12 mouse cellular contexts compared by ENCODE assay signal in the genomic region with DNA sequence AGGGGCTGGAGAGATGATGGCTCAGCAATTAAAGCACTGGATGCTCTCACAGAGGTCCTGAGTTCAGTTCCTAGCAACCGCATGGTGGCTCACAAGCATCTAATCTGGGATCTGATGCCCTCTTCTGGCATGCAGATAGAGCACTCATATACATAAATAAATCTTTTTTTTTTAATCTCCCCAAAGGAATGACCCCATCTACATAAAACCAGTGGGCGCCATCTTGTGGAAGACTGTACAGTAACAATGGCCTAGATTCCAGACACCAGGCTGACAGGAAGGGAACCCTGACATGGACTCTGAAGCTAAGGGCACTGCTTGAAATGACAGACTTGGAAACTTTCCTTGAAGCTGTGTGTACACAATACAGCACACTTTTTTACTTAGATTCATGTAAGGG. TPM values are rescaled to one million over a fixed set of nuclear protein-coding genes. Genes with fewer than 3 reads are reported as not detected.
DNase-seq lines count a peak whose midpoint lies in the region; ATAC-seq and TF ChIP-seq lines count a peak whose summit lies in the region.
"Had no signal": no experiment of that assay in that cellular context is flagged by ENCODE, and none has a peak within 500 bp of the region (broad histone marks: within the 10 kb centered on the region; RNA-seq: fewer than 3 reads in every experiment).

No protein-coding gene starts in this region.

- TF ChIP-seq EP300 in lung, postnatal 0 days (IDR thresholded peaks at IDR 0.05): no peak

- TF ChIP-seq CTCF in forebrain, postnatal 0 days (IDR thresholded peaks at IDR 0.05; ENCODE audit: low read depth): no peak; the same call in 1 of the 2 replicates
- no peak for TF ChIP-seq CTCF in lung, postnatal 0 days (IDR thresholded peaks at IDR 0.05)

- no peak overlapping the region for H3K4me3 ChIP-seq in forebrain, postnatal 0 days (ENCODE audit: low read depth, low read length)
- no peak overlapping the region for H3K4me3 ChIP-seq in forebrain, embryonic 11.5 days (ENCODE audit: low read depth, low read length)
- no peak overlapping the region for H3K4me3 ChIP-seq in lung, postnatal 0 days (ENCODE audit: low read depth, low read length)
- H3K4me3 ChIP-seq: embryonic facial prominence, embryonic 13.5 days; heart, embryonic 13.5 days had no signal

- no peaks in the 10 kb centered on the region for H3K27me3 ChIP-seq in forebrain, postnatal 0 days (ENCODE audit: insufficient read depth, low read length)
- no peaks in the 10 kb centered on the region for H3K27me3 ChIP-seq in forebrain, embryonic 11.5 days (ENCODE audit: control insufficient read depth, insufficient read depth, low read length)
- H3K27me3 ChIP-seq in splenic B cell, adult 2 months (ENCODE audit: control insufficient read depth, insufficient read depth, low read length, poor library complexity, severe bottlenecking): no peaks in the 10 kb centered on the region
- H3K27me3 ChIP-seq in lung, postnatal 0 days (replicated peaks; ENCODE audit: insufficient read depth, low read length): no peaks in the 10 kb centered on the region
- H3K27me3 ChIP-seq: embryonic facial prominence, embryonic 13.5 days; heart, embryonic 13.5 days had no signal

- no peak overlapping the region for H3K4me2 ChIP-seq in forebrain, postnatal 0 days (ENCODE audit: low read depth)
- H3K4me2 ChIP-seq in forebrain, embryonic 11.5 days (ENCODE audit: low read depth, low read length, severe bottlenecking): no peak overlapping the region
- H3K4me2 ChIP-seq in lung, postnatal 0 days (replicated peaks; ENCODE audit: low read depth, low read length): no peak overlapping the region
- H3K4me2 ChIP-seq: embryonic facial prominence, embryonic 13.5 days; heart, embryonic 13.5 days had no signal

- no peak overlapping the region for H3K9ac ChIP-seq in forebrain, postnatal 0 days
- H3K9ac ChIP-seq in forebrain, embryonic 11.5 days (ENCODE audit: low read length): no peak overlapping the region
- no peak overlapping the region for H3K9ac ChIP-seq in lung, postnatal 0 days (replicated peaks; ENCODE audit: low read depth)
- H3K9ac ChIP-seq: embryonic facial prominence, embryonic 13.5 days; heart, embryonic 13.5 days had no signal

- ATAC-seq in forebrain, postnatal 0 days: peak; percentile 5; the same call in 1 of the 2 replicates
- ATAC-seq in forebrain, embryonic 11.5 days (replicated peaks; ENCODE audit: low FRiP score): no peak
- peak; percentile 50; the same call in 1 of the 2 replicates for ATAC-seq in common myeloid progenitor, adult 5-6 weeks (replicated peaks; ENCODE audit: low read depth, poor library complexity, severe bottlenecking)
- no peak for ATAC-seq in lung, postnatal 0 days

- H3K27ac ChIP-seq in forebrain, postnatal 0 days (ENCODE audit: low read depth, low read length): no peak overlapping the region
- no peak overlapping the region for H3K27ac ChIP-seq in forebrain, embryonic 11.5 days (ENCODE audit: low read depth, low read length)
- no peak overlapping the region for H3K27ac ChIP-seq in lung, postnatal 0 days (ENCODE audit: low read length)
- H3K27ac ChIP-seq: embryonic facial prominence, embryonic 13.5 days; heart, embryonic 13.5 days had no signal

- 91% methylated on average over 2 of the region's 2 CpGs for WGBS in forebrain, postnatal 0 days
- WGBS in forebrain, embryonic 11.5 days: 84% methylated on average over 2 of the region's 2 CpGs
- 82% methylated on average over 2 of the region's 2 CpGs for WGBS in lung, postnatal 0 days

- peaks cover 3% of the 10 kb centered on the region; the same call in 1 of the 2 replicates for H3K4me1 ChIP-seq in forebrain, postnatal 0 days (ENCODE audit: insufficient read depth)
- H3K4me1 ChIP-seq in forebrain, embryonic 11.5 days (replicated peaks; ENCODE audit: control insufficient read depth, insufficient read depth, low read length): no peaks in the 10 kb centered on the region; the same call in 1 of the 2 replicates
- H3K4me1 ChIP-seq in lung, postnatal 0 days (ENCODE audit: insufficient read depth, low read depth, low read length): no peaks in the 10 kb centered on the region

- no peaks in the 10 kb centered on the region for H3K36me3 ChIP-seq in forebrain, postnatal 0 days (ENCODE audit: insufficient read depth)
- H3K36me3 ChIP-seq in forebrain, embryonic 11.5 days (ENCODE audit: control insufficient read depth, insufficient read depth, low read length): no peaks in the 10 kb centered on the region
- no peaks in the 10 kb centered on the region for H3K36me3 ChIP-seq in splenic B cell, adult 2 months (ENCODE audit: control insufficient read depth, insufficient read depth, low read length, poor library complexity, severe bottlenecking)
- no peaks in the 10 kb centered on the region for H3K36me3 ChIP-seq in lung, postnatal 0 days (ENCODE audit: insufficient read depth, low read length)
- H3K36me3 ChIP-seq: embryonic facial prominence, embryonic 13.5 days; heart, embryonic 13.5 days had no signal

- DNase-seq in forebrain, postnatal 0 days: no peak
- no peak for DNase-seq in forebrain, embryonic 11.5 days (ENCODE audit: low spot score)
- DNase-seq in lung, postnatal 10 days: peak; percentile 12
- DNase-seq in lung, postnatal 25 days (ENCODE audit: low spot score): no peak
- DNase-seq in splenic B cell, adult 2 months (ENCODE audit: low read depth, low spot score): peak; percentile 13
- no peak for DNase-seq in layer of hippocampus, adult 11-12 months (ENCODE audit: low spot score)
- DNase-seq in lung, postnatal 0 days (ENCODE audit: low spot score): no peak
- DNase-seq: layer of hippocampus, postnatal 36 days had no signal

- H3K9me3 ChIP-seq in forebrain, postnatal 0 days (ENCODE audit: low read length): no peaks in the 10 kb centered on the region
- no peaks in the 10 kb centered on the region for H3K9me3 ChIP-seq in forebrain, embryonic 11.5 days (ENCODE audit: control insufficient read depth, low read length)
- no peaks in the 10 kb centered on the region for H3K9me3 ChIP-seq in lung, postnatal 0 days (ENCODE audit: low read length)
- H3K9me3 ChIP-seq: embryonic facial prominence, embryonic 13.5 days; heart, embryonic 13.5 days had no signal

RNA-seq across cellular contexts. Expression of a gene that starts 1.2 kb away (rescaled TPM):
- total RNA-seq in forebrain, postnatal 0 days (2014; rRNA removed): not detected in 2 replicates
- not detected in 2 replicates for polyA plus RNA-seq in forebrain, postnatal 0 days (2015; fragmentation: Nextera tagmentation; extraction: Ambion mirVana)
- not detected in 2 replicates for polyA plus RNA-seq in forebrain, embryonic 11.5 days (2014; fragmentation: Nextera tagmentation; extraction: Ambion mirVana)
- total RNA-seq in common myeloid progenitor, adult 5-6 weeks (2017): not detected in 2 replicates
- not detected in 2 replicates for polyA plus RNA-seq in lung, postnatal 0 days (2015; fragmentation: Nextera tagmentation; extraction: Ambion mirVana)
- total RNA-seq: layer of hippocampus, postnatal 36 days; megakaryocyte-erythroid progenitor cell, adult 5-6 weeks had no signal
- polyA plus RNA-seq: embryonic facial prominence, embryonic 13.5 days; heart, embryonic 13.5 days had no signal

RNA-seq across cellular contexts. Expression of a gene that starts 47.9 kb away (rescaled TPM):
- total RNA-seq in forebrain, postnatal 0 days (2014; rRNA removed): not detected in 2 replicates
- polyA plus RNA-seq in forebrain, postnatal 0 days (2015; fragmentation: Nextera tagmentation; extraction: Ambion mirVana): not detected in 2 replicates
- not detected in 2 replicates for polyA plus RNA-seq in forebrain, embryonic 11.5 days (2014; fragmentation: Nextera tagmentation; extraction: Ambion mirVana)
- not detected in 2 replicates for total RNA-seq in common myeloid progenitor, adult 5-6 weeks (2017)
- not detected in 2 replicates for polyA plus RNA-seq in lung, postnatal 0 days (2015; fragmentation: Nextera tagmentation; extraction: Ambion mirVana)
- total RNA-seq: layer of hippocampus, postnatal 36 days; megakaryocyte-erythroid progenitor cell, adult 5-6 weeks had no signal
- polyA plus RNA-seq: embryonic facial prominence, embryonic 13.5 days; heart, embryonic 13.5 days had no signal

Comparison
In these comparisons a context has a peak if more than half of its experiments do, and no peak if none do; other contexts are left out.
1. ATAC-seq: peak in forebrain, postnatal 0 days (single experiment) and common myeloid progenitor, adult 5-6 weeks (single experiment); none in forebrain, embryonic 11.5 days (single experiment) and lung, postnatal 0 days (single experiment).
2. DNase-seq: peak in lung, postnatal 10 days (single experiment) and splenic B cell, adult 2 months (single experiment); none in forebrain, postnatal 0 days (single experiment), forebrain, embryonic 11.5 days (single experiment), lung, postnatal 25 days (single experiment), layer of hippocampus, adult 11-12 months (single experiment) and lung, postnatal 0 days (single experiment).